Mouse (Mus musculus): ENCODE measurements around the gene Mgea5. TPM values are rescaled to one million over a fixed set of nuclear protein-coding genes. Genes with fewer than 3 reads are reported as not detected.

Gene Mgea5
- total and polyA plus RNA-seq, 3 experiments: 54.4 to 67.0 TPM; not detected in 1

DNA sequence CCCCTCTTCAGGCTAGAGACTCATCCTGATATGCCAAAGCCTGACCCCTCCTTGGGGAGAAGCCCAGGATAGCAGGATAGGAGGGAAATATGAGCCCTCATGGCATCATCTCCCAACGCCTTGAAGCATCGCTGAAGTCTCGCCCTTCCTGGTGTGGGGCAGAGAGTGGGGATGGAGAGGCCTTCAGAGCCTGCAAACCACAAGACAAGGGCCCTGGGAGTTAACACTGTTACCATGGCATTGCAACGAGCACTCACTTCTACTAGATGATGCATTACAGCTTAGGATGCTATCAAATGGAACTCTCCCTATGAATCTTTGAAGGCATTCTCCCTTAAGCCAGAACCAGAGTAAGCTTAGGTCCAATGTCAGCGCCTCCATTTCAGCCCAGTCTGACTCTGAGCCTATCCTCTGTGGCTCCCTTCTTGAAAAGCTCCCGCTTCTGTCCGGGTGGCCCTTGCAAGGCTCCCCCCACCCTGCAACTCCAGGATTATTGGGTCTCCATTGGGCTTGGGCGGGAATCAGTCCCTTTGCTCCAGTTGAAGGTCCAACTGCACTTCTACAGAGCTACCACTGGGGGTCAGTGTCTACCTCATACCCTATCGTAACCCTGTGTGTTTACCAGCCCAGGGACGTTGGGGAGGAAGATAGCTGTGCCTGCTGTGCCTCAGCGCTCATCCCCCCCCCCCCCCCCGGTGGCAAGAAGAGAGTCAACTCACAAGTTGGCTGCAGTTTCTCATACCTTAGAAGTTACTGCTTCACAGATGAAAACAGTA, 21.1 kb upstream of the Mgea5 start (continued):
- no peak for TF ChIP-seq ZMIZ1 (IDR thresholded peaks at IDR 0.05; ENCODE audit: low read depth, low read length)
- no peak for TF ChIP-seq GABPA (IDR thresholded peaks at IDR 0.05; ENCODE audit: low read depth, low read length)
- no peak for TF ChIP-seq UBTF (IDR thresholded peaks at IDR 0.05; ENCODE audit: borderline replicate concordance, insufficient read depth, low read depth, low read length)
- no peak for TF ChIP-seq E2F4 (IDR thresholded peaks at IDR 0.05; ENCODE audit: borderline replicate concordance, low read depth, low read length)
- TF ChIP-seq NRF1 (IDR thresholded peaks at IDR 0.05; ENCODE audit: insufficient read depth, low read depth, low read length, poor library complexity, severe bottlenecking): no peak
- 0 out of 2 replicates have a peak, but pooled peaks have one; percentile 21 for TF ChIP-seq SIN3A (IDR thresholded peaks at IDR 0.05; ENCODE audit: low read length)
- TF ChIP-seq TBP (IDR thresholded peaks at IDR 0.05; ENCODE audit: low read depth, low read length): no peak
- TF ChIP-seq KAT2A (conservative IDR thresholded peaks at IDR 0.05; ENCODE audit: low read depth, low read length): no peak
- TF ChIP-seq SMC3 (IDR thresholded peaks at IDR 0.05; ENCODE audit: low read depth, low read length): peak; percentile 71
- TF ChIP-seq MAZ (IDR thresholded peaks at IDR 0.05; ENCODE audit: low read depth, low read length): no peak
- no peak for TF ChIP-seq TCF12 (IDR thresholded peaks at IDR 0.05; ENCODE audit: low read depth, low read length)
- TF ChIP-seq USF1 (IDR thresholded peaks at IDR 0.05; ENCODE audit: low read depth, low read length): no peak
- no peak for TF ChIP-seq MXI1 (IDR thresholded peaks at IDR 0.05; ENCODE audit: low read depth, low read length)
- no peak for TF ChIP-seq EP300 (IDR thresholded peaks at IDR 0.05; ENCODE audit: low read depth in 1 of 2, low read length in 2 of 2)
- TF ChIP-seq ELF1 (IDR thresholded peaks at IDR 0.05; ENCODE audit: low read depth, low read length): no peak
- TF ChIP-seq ZC3H11A (IDR thresholded peaks at IDR 0.05; ENCODE audit: low read depth, low read length): peak; percentile 52
- TF ChIP-seq CTCF (IDR thresholded peaks at IDR 0.05 in 2 of 3, conservative IDR thresholded peaks at IDR 0.05 in 1 of 3; ENCODE audit: control insufficient read depth in 1 of 3, insufficient read depth in 1 of 3, low read depth in 2 of 3, low read length in 3 of 3, poor library complexity in 1 of 3, severe bottlenecking in 1 of 3): peak; percentile 51 to 76 (median 64)
- peak; percentile 58 for TF ChIP-seq RAD21 (IDR thresholded peaks at IDR 0.05; ENCODE audit: low read depth, low read length)
- no peak for TF ChIP-seq JUND (IDR thresholded peaks at IDR 0.05; ENCODE audit: low read depth, low read length)
- no peak for TF ChIP-seq MAFK (IDR thresholded peaks at IDR 0.05; ENCODE audit: borderline replicate concordance, low read depth, low read length)
- no peak for TF ChIP-seq ZNF384 (IDR thresholded peaks at IDR 0.05; ENCODE audit: low read depth, low read length)
- no peak for TF ChIP-seq BHLHE40 (IDR thresholded peaks at IDR 0.05; ENCODE audit: borderline replicate concordance, low read depth, low read length)
- TF ChIP-seq POLR2AphosphoS5 (IDR thresholded peaks at IDR 0.05; ENCODE audit: borderline replicate concordance, low read depth, low read length): no peak
- no peak for TF ChIP-seq CHD1 (IDR thresholded peaks at IDR 0.05; ENCODE audit: low read depth, low read length)

Data from MEL (cell line).